Mouse (Mus musculus): ENCODE data around the gene Gm49366. TPM values are rescaled to one million over a fixed set of nuclear protein-coding genes. Genes with fewer than 3 reads are reported as not detected.
"Not testable (repeated sequence)": the region's sequence is repeated elsewhere in the genome, so short reads cannot be mapped to it uniquely, and the experiment has no call there.

The Gm49366 gene
- total RNA-seq, 2 experiments from 2014 or later = 1.3 to 1.4 TPM

DNA sequence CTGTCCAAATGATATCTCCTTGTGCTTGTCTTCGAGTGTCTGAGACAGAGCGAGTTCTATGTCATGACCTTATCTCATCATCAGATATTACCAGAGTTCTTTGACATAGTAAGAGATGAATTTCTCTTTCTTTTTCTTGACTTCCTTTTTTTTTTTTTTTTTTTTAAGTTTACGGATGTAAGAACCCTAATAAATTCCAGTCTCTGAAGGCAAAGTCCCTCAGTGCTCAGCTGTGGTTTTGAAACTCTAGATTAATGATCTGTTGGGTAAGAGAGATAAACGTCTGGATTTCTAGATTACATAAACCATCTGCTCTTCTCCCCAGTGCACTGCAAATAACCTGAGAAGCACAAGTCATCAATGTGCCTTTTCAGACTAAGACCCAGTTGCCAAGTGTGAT lies 4.6 kb upstream of the Gm49366 start:
- Histone ChIP-seq H3K4me3 (no peak overlapping the region), H3K27ac (no peak overlapping the region)
- TF ChIP-seq CTCF (IDR thresholded peaks at IDR 0.05) = no peak
- DNase-seq (ENCODE audit: extremely low spot score in 1 of 2, low spot score in 2 of 2) = no peak
- intact Hi-C loops (cut with DNase I) = loop anchor here (5.0 to 10.0 kb wide), 2 partner anchors 47 to 319 kb away; partner anchors contain the start of gene Acot2

DNA sequence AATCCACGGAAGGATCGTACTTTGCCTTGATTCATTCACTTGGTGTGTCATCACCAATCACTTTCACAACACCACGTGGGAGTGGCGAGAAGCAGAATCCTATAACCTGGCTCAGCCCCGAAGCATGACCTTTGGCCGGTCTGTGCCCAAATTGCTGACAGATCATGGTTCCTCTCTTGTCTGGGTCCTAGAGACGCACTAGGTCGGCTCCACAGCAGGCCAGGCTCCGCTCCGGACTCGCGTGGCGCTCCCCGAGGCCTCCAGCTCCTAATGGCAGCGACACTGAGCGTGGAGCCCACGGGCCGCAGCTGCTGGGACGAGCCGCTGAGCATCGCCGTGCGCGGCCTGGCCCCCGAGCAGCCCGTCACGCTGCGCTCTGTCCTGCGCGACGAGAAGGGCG lies 494 bp upstream of the Gm49366 start, which contains the start of gene Acot4:
Acot4 (plus strand) TSS at position 139 of the 400 bp plus-strand sequence.
- intact Hi-C loops (cut with DNase I) = loop anchor here (10.0 kb wide), 1 partner anchor 323 kb away; no protein-coding TSS in a partner anchor
- peak within 1 kb of the TSS; percentile 57 for H3K27ac ChIP-seq
- H3K4me3 ChIP-seq = peak within 1 kb of the TSS; percentile 57
- DNase-seq (ENCODE audit: extremely low spot score in 1 of 2, low spot score in 2 of 2) = not testable (repeated sequence)

DNA sequence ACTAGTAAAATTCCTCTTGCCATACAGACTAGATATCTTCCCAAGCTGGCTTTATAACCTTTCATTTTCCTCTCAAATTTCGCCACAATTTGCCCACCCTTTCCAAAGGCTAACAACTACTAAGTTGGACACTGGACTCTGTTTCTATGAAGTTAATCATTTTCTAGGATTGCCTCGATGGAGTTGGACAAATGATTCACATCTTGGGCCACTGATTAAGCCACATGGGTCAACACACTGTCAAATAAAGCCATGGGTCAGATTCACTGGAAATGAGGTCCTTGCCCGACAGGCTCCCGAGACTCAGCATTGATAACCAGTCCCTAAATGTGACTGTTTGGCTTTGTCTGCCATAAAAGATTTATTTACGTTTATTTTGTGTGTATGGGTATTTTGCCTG lies 3.5 kb downstream of the Gm49366 start:
- Histone ChIP-seq H3K4me3 (no peak overlapping the region), H3K27ac (no peak overlapping the region)
- DNase-seq (ENCODE audit: extremely low spot score in 1 of 2, low spot score in 2 of 2) = no peak
- intact Hi-C loops (cut with DNase I) = no loop called here
- no peak for TF ChIP-seq CTCF (IDR thresholded peaks at IDR 0.05)

DNA sequence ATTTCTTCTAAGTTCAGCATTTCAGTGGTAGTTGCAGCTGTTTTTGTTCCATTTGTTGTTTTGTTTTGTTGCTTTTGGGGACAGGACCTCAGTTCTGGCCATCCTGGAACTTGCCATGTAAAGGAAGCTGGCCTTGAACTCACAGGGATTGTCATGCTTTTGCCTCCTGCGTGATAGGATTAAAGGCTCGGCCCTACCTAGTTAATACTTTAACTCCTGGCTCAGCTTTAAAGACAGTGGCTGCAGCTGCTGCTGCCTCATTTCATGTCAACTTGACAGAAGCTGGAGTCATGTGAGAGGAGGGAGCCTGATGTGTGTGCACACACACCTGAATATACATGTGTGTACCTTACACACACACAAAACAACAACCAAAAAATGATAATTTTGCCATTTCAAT lies 5.3 kb downstream of the Gm49366 start:
- intact Hi-C loops (cut with DNase I) = no loop called here
- Histone ChIP-seq H3K4me3 (no peak overlapping the region), H3K27ac (no peak overlapping the region)
- DNase-seq (ENCODE audit: extremely low spot score in 1 of 2, low spot score in 2 of 2) = no peak
- TF ChIP-seq CTCF (IDR thresholded peaks at IDR 0.05) = no peak

DNA sequence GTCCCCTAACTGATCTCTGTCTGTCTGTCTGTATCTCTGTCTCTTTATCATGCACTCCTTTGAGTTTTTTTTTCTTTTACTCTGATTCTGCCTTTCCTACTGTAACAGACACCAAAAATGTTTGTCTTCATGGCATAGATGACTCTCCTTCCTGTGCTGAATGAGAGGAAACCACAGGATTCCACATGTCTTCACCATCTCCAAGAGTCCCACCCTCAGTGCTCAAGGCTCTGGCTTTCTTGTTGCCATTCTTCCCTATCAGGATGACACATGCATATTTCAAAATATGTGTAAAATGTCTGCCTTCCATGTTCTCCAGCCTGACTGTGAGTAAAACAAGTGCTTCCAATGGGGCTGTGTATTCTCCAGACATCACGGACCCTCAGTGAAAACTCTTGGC lies 8.2 kb downstream of the Gm49366 start:
- Histone ChIP-seq H3K27ac (no peak overlapping the region), H3K4me3 (no peak overlapping the region)
- TF ChIP-seq CTCF (IDR thresholded peaks at IDR 0.05) = no peak
- intact Hi-C loops (cut with DNase I) = no loop called here
- no peak for DNase-seq (ENCODE audit: extremely low spot score in 1 of 2, low spot score in 2 of 2)

DNA sequence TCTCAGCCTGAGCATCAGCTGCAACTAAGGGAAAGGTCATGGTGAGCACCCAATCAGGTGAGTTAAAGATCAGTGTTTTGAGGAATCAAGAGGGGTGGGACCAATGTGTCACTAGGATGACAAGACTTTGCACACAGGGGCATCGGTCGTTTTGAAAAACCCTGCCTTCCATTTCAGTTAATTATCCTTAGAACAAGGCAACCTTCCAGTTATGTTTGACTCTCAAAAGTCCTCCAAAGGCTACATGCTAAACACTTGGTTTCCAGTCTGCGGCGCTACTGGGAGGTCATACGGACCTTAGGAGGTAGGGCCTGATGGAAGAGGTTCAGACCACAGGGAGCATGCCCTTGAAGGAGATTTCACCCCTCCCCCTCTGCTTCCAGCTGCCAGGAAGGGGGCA lies 12.0 kb downstream of the Gm49366 start:
- H3K27ac ChIP-seq; DNase-seq (ENCODE audit: extremely low spot score in 1 of 2, low spot score in 2 of 2); H3K4me3 ChIP-seq; intact Hi-C loops (cut with DNase I): not testable (repeated sequence)

DNA sequence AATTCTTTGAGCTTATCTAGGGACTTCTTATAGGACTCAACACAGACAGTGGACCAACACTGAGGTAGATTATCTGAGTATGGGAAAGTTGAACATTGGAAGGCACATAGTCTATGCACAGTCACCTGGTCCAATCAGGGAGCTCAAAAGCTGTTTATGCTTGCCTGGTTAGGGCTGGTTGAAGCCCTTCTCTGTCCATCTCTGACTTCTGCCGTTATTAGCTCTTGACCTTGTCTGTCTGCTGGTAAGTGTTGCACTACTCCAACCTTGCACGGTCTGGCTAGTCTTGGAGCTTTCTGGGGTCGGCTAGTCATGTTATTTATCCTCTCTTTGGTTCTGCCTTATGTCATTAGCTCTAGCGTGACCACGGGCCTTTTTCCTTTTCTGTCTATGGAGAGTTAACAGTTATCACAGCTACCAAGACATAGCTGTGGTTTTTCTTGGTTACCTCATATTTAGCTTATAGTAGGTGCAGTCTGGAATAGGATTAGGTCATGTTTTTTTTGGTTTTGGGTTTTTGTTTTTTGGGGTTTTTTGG lies 13.3 kb downstream of the Gm49366 start, which contains the start of gene Acot3:
Acot3 (plus strand) TSS at position 208 of the 538 bp plus-strand sequence.
- no peak for DNase-seq (ENCODE audit: extremely low spot score in 1 of 2, low spot score in 2 of 2)
- intact Hi-C loops (cut with DNase I) = no loop called here
- no peak within 1 kb of the TSS for H3K27ac ChIP-seq
- H3K4me3 ChIP-seq = peak within 1 kb of the TSS; percentile 51; the same call in 1 of the 2 replicates
- TF ChIP-seq CTCF (IDR thresholded peaks at IDR 0.05) = no peak

DNA sequence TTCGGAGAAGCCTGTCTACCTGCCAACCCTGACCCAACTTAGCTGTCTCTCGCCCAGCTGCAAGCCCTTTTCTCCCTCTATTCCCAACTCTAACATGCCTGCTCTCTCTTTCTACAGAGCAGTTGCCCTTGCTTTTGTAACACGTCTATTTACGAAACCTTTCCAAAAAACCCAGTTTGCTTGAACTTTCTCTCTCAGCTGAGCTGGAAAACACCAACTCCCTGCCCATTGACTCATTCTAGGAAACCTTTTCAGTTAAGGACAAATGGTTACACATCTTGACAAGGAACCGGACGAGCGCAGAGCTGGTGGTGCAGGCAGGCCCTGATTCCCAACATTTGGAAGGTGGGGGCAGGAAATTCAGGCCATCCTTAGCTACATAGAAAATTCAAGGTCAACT lies 13.9 kb downstream of the Gm49366 start:
- no peak for TF ChIP-seq CTCF (IDR thresholded peaks at IDR 0.05)
- no peak for DNase-seq (ENCODE audit: extremely low spot score in 1 of 2, low spot score in 2 of 2)
- no peak overlapping the region for H3K4me3 ChIP-seq
- no peak overlapping the region for H3K27ac ChIP-seq
- intact Hi-C loops (cut with DNase I) = no loop called here

DNA sequence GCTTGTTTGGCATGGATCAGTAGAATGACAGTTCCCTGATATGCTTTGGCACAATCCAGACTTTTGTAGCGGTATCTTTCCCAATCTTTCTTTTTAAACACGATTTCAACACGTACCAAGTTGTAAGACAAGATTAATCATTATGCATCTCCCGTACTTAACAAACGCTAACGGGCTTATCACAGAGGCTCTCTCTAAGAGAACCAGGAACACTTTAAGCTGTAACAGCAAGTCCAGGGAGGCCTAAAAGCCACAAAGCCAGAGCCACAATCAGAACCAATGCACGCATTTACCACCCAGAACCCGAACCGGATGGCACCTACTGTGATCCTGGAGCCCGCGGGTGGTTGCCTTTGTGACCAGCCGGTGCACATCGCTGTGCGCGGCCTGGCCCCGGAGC lies 14.4 kb downstream of the Gm49366 start:
- no peak for TF ChIP-seq CTCF (IDR thresholded peaks at IDR 0.05)
- Histone ChIP-seq H3K27ac (no peak overlapping the region), H3K4me3 (peak overlapping the region; percentile 51)
- intact Hi-C loops (cut with DNase I) = no loop called here
- peak in 1 of 2 experiments; percentile 22 for DNase-seq (ENCODE audit: extremely low spot score in 1 of 2, low spot score in 2 of 2)

DNA sequence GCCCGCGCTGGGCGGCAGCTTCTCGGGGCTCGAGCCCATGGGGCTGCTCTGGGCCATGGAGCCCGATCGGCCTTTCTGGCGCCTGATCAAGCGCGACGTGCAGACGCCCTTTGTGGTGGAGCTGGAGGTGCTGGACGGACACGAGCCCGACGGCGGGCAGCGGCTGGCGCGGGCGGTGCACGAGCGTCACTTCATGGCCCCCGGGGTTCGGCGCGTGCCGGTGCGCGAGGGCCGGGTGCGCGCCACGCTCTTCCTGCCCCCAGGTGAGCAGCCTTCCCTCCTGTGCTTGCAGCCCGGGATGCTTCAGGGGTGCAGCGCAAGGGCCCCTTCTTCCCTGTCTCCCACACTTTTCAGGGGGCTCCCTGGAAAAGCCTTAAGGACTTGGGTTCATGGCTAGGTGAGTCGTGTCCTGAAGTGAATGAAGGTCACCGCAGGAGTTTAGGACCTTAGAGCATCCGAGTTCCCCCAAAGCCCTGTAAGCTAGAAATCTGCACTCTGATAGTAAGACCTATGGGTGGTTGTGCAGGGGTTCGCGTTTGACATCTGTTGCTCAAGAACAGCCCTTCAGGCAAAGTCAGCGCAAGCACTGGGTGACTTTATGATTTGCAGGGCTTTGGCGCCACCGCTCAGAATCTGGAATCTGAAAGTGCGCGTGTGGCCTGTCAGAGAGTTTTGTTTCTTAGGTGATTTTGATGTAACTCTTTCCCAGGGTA lies 15.1 kb downstream of the Gm49366 start:
- intact Hi-C loops (cut with DNase I) = no loop called here

DNA sequence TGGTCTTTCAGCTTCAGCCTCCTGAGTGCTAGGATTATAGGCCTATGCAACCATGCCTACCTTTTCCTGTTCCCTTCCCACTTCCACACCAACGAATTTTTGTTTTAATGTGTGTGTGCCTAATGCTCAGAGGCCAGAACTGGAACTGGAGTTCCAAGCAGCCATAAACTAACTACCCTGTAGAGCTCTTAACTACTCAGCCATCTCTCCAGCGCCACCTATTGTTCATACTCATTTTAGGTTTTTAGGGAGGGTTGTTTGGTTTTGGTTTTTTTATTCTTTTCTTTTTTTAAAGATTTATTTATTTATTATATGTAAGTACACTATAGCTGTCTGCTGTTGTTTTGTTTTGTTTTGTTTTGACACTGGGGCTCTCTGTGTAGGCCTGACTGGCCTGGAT lies 22.2 kb downstream of the Gm49366 start:
- no peak for DNase-seq (ENCODE audit: extremely low spot score in 1 of 2, low spot score in 2 of 2)
- H3K4me3 ChIP-seq = no peak overlapping the region
- H3K27ac ChIP-seq = no peak overlapping the region
- intact Hi-C loops (cut with DNase I) = loop anchor here (2.0 to 5.0 kb wide), 2 partner anchors 88 to 349 kb away; no protein-coding TSS in a partner anchor
- peak; percentile 70 for TF ChIP-seq CTCF (IDR thresholded peaks at IDR 0.05)

More for the DNA sequence above, 15.1 kb downstream of the Gm49366 start:
- no peak overlapping the region for H3K27ac ChIP-seq
- TF ChIP-seq CTCF (IDR thresholded peaks at IDR 0.05) = no peak; the same call in 1 of the 2 replicates
- DNase-seq (ENCODE audit: extremely low spot score in 1 of 2, low spot score in 2 of 2) = peak; percentile 20 to 23
- H3K4me3 ChIP-seq = peak overlapping the region; percentile 51

DNA sequence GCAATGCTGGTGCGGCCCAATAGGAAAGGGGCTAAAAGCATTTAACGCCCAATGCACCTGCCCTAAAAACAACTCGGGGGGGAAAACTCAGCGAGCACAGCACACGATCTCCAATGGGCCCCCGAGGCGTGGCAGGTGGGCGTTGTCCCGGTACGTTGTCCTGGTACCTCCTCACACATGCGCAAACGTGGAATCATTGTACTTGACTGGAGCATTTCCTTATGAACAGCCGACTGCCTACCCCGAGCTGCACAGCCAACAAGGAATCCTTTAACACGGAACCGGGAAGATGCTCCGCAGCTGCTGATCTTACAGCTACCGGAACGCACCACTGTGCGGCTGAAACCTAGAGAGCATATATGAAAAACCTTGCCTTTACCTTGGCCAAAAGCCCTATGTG lies 23.6 kb downstream of the Gm49366 start:
- intact Hi-C loops (cut with DNase I) = loop anchor here (5.0 kb wide), 1 partner anchor 350 kb away; no protein-coding TSS in a partner anchor
- no peak overlapping the region for H3K27ac ChIP-seq
- no peak for TF ChIP-seq CTCF (IDR thresholded peaks at IDR 0.05)
- H3K4me3 ChIP-seq = no peak overlapping the region
- DNase-seq (ENCODE audit: extremely low spot score in 1 of 2, low spot score in 2 of 2) = no peak
